Mouse (Mus musculus) naive thymus-derived CD4-positive, alpha-beta T cell, adult 2 months (primary cell): ENCODE data around the gene Tmem252.
"Not testable (repeated sequence)": the region's sequence is repeated elsewhere in the genome, so short reads cannot be mapped to it uniquely, and the experiment has no call there.

ENCODE experiments used
- DNase-seq: peaks from one replicate; pipeline ENCODE4 v3.0.0-alpha.2; 2011; ENCODE audit warnings: low read depth

Tmem252 gene

GRCm38 (mm10) chr19:24683016-24683720, 9.4 kb downstream of the Tmem252 start:
- no peak for DNase-seq

- no peak for DNase-seq
Observed at GRCm38 (mm10) chr19:24686411-24686810, 12.6 kb downstream of the Tmem252 start.

- DNase-seq: no peak
Observed at GRCm38 (mm10) chr19:24688327-24688726, 14.5 kb downstream of the Tmem252 start.

- DNase-seq: no peak
Observed at GRCm38 (mm10) chr19:24689531-24689930, 15.7 kb downstream of the Tmem252 start.

DNA sequence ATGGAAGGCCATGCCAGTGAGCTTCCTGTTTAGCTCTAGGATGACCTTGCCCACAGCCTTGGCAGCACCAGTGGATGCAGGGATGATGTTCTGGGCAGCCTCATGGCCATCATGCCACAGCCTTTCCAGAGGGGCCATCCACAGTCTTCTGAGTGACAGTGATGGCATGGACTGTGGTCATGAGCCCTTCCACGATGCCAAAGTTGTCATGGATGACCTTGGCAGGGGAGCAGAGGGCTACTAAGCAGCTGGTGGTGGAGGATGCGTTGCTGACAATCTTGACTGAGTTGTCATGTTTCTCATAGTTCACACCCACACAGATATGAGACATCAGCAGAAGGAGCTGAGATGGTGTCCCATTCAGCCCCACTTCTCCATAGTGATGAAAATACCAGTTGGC, 18.9 kb downstream of the Tmem252 start:
- no peak for DNase-seq

DNA sequence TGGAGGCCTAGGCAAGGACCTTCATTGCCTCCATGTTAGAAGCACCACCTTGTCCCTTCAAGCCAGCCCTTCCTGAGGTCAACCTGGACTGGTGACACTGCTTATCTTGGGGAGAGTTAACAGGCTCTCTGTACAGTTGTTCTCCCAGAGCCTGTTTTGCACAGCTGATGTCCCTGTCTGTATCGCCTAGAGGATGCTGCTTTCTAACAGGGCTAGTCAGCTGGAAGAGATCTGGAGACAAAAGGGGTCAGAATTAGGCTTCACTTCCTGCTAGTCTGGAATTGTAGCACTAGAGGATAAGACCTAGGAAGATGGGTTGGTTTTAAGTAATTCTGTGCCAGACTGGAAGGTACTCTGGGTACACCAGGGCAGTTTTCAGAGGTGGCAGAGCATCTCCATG, 24.1 kb downstream of the Tmem252 start:
- no peak for DNase-seq

DNA sequence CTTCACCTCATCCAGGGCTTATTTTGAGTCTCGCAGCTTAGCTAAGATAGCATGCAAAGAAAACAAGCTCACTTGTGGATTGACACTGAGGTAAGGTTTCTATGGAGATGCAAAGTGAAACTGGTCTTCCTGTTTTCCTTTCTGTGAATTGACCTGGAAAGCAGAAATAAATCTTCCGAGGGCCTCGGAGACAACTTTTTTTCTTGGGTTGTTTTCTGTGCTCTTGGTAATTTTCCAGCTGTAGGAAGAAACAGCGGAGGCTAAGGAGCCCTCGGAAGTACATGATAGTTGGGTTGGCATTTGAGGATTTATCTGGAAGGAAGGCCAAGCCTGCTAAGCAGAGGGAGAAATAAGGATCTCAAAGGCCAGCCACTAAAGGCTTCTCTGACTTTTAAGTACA, 24.8 kb downstream of the Tmem252 start:
- no peak for DNase-seq

GRCm38 (mm10) chr19:24699196-24699595, 25.4 kb downstream of the Tmem252 start:
- no peak for DNase-seq

DNA sequence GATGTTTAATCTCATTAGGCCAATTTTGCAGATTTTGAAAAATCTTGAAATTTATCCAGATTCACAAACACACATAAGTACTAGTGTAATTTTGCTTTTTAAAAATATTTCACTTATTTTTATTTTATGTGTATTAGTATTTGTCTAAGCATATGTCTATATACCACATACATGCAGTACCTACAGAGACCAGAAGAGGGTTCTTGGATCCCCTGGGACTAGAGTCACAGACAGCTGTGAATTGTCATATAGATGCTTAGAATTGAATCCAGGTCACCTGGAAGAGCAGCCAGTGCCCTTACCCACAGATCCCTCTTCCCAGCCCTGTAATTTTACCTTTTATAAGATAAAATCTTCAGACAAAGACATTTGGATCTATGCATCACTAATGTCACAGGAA, 26.1 kb downstream of the Tmem252 start:
- DNase-seq: no peak

- no peak for DNase-seq
Observed at GRCm38 (mm10) chr19:24700664-24701063, 26.9 kb downstream of the Tmem252 start.

GRCm38 (mm10) chr19:24701716-24702115, 27.9 kb downstream of the Tmem252 start:
- no peak for DNase-seq

- DNase-seq: not testable (repeated sequence)
Observed at GRCm38 (mm10) chr19:24703168-24703567, 29.4 kb downstream of the Tmem252 start.

- DNase-seq: no peak
Observed at GRCm38 (mm10) chr19:24703680-24704079, 29.9 kb downstream of the Tmem252 start.

DNA sequence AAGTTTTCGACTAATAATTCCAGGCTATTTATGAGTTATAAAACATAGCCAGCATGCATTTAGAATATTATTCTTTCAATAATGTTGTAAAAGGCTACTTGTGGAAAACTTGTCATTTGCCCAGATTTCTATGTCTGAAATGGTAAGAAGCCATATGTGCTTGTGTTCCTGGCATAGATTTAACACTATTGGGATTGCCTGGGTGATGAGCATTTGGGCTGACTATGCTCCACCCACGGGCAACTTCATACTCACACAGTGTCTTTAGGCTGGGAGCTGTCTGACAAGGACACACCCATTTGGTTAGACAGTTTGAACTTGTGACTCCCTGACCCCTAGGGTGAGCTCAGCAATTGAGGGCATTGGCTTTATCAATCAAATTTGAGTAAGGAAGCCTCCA, 30.5 kb downstream of the Tmem252 start:
- DNase-seq: no peak

- peak; percentile 3 for DNase-seq
Observed at GRCm38 (mm10) chr19:24705395-24705794, 31.6 kb downstream of the Tmem252 start.

DNA sequence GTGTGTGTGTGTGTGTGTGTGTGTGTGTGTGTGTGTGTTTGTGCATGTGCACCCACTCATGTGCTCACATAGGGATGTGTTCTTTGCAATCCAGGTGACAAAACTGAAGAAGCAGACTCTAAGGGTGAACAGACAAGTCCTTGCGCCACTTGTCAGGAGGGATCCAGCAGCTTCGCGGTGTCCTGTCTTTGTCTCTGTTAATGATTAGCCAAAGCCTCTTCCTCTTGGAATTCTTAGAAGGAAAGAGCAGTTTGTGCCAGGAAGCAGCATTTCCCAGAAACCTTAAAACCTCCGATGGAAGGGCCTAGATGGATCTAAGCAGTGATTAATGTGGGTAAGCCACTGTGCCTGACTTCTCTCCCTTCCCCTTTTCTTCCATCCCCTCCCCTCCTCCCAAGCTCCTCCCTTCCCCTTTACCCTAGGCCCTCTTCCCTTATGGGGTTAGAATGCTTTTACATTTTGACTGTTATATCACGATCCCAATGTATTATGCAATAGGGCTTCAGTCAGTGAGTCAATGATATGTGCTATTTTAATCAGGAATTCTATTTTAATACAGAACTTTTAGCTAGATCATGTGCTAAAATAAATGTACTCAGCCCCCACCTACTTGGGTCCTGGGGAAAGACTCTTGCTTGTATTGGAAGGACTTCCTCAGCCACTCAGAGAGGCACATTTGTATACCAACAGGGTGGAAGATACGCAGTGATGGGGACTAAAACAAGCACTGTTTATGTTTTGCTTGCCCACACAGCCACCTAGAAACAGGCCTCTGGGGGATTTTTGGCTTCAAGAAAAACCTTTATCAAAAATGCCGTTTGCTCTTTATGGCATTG, 33.5 kb downstream of the Tmem252 start:
- no peak for DNase-seq

GRCm38 (mm10) chr19:24708032-24708431, 34.2 kb downstream of the Tmem252 start:
- no peak for DNase-seq

GRCm38 (mm10) chr19:24716303-24717097, 42.7 kb downstream of the Tmem252 start:
- DNase-seq: no peak

DNA sequence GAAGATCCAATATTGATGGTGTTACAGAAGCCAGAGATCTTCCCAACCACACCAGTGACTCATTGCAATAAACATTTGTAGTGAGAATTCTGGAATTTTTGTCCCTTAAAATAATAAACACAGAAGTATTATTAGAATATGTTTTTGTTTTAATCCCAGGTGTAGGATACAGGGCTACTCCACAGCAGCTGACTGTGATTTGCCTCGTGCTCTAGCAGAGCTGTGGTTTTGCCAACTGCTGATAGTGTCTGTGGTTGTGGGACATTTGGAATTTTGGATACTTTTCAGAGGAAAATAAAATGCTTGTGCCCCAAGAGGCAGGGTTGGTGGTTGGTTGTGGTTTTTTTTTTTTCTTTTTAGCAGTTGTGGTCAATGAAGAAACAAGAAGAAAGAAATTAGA, 44.2 kb downstream of the Tmem252 start:
- DNase-seq: no peak

DNA sequence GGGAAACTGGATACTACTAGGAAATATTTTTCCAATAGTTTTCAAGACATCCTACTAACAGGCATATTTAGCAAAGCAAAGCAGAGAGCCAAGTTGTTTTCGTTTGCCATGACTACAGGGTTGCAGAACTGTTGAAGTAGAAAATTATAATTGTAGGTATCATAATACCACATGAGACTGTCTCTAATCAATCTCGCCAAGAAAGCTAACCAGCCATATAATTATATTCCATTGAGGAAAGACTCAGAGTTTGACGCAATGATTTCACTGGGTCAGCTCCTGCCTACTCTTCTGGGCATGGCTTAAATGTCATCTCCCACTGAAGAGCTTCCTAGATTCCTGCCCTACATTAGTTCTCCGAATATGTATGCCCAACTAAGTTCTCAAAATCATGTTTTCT, 45.7 kb downstream of the Tmem252 start:
- no peak for DNase-seq

GRCm38 (mm10) chr19:24720448-24720847, 46.6 kb downstream of the Tmem252 start:
- no peak for DNase-seq

DNA sequence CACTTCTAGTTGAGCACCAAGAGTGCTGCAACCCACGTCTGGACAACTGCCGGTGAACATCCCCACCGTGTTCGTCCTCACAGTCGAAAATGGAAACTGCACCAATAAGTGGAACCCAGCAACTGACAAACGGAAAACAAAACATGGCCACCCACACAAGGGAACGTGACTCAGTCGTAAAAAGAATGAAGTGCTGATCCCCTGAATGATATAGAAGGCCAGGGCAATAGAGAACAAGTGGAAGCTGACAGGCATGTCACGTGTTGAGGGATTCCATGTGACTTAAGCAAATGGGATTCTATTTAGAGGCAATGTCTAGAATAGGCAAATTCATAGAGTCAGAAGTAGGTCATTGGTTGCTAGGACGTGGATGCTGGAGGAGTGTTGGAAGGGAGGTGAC, 50.6 kb downstream of the Tmem252 start:
- DNase-seq: no peak

DNA sequence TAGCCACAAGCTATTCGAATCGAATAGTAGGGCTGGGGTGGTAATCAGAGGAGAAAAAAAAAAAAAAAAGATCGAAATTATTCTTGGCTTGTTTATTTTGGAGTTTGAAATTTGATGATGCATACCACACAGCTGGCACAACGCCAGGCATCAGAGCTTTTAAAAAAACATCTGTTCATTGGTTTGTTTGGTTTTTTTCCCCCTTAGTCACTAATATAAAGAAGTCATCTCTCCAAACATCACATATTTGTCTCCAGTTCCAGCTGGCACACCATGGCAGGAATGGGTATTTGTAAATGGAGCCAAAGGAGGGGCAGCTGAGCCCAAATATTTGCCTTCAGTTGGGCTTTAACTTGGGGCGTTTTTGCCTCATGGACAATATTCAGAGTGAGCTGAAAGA, 56.9 kb downstream of the Tmem252 start:
- no peak for DNase-seq
